Mouse (Mus musculus): ENCODE measurements at regions not wholly inside any gene's neighbourhood (a gene's known extent, or its start where the extent isn't known, plus 50 kb on each side); places are given as distances from the start of the nearest gene placed in this dataset.

GRCm38 (mm10) chr13:71393716-71394309, 552.2 kb upstream of the Adamts16 start:
- no peak overlapping the region for H3K4me2 ChIP-seq (ENCODE audit: low read length)
- H3K9me3 ChIP-seq (ENCODE audit: control insufficient read depth, low read length), result no peaks in the 10 kb centered on the region
- no peak overlapping the region for H3K27ac ChIP-seq (ENCODE audit: low read depth, low read length)
- H3K4me1 ChIP-seq (ENCODE audit: control insufficient read depth, insufficient read depth, low read depth, low read length), result no peaks in the 10 kb centered on the region
- WGBS, result 76% methylated on average over 10 of the region's 10 CpGs
- no peaks in the 10 kb centered on the region for H3K36me3 ChIP-seq (ENCODE audit: control insufficient read depth, insufficient read depth, low read length)
- H3K4me3 ChIP-seq (ENCODE audit: low read length), result no peak overlapping the region
- no peak overlapping the region for H3K9ac ChIP-seq (ENCODE audit: low read depth, low read length)
- no peak for ATAC-seq
- no peaks in the 10 kb centered on the region for H3K27me3 ChIP-seq (replicated peaks; ENCODE audit: control insufficient read depth, insufficient read depth, low read length)

GRCm38 (mm10) chr13:71378641-71379040, 537.0 kb upstream of the Adamts16 start:
- Histone ChIP-seq H3K4me3 (ENCODE audit: low read length) (no peak overlapping the region), H3K27me3 (replicated peaks; ENCODE audit: control insufficient read depth, insufficient read depth, low read length) (no peaks in the 10 kb centered on the region), H3K9ac (ENCODE audit: low read depth, low read length) (no peak overlapping the region), H3K27ac (ENCODE audit: low read depth, low read length) (no peak overlapping the region), H3K4me1 (ENCODE audit: control insufficient read depth, insufficient read depth, low read depth, low read length) (no peaks in the 10 kb centered on the region), H3K4me2 (ENCODE audit: low read length) (no peak overlapping the region), H3K9me3 (ENCODE audit: control insufficient read depth, low read length) (no peaks in the 10 kb centered on the region), H3K36me3 (ENCODE audit: control insufficient read depth, insufficient read depth, low read length) (no peaks in the 10 kb centered on the region)
- ATAC-seq, result no peak
- 49% methylated on average over 2 of the region's 2 CpGs for WGBS

DNA sequence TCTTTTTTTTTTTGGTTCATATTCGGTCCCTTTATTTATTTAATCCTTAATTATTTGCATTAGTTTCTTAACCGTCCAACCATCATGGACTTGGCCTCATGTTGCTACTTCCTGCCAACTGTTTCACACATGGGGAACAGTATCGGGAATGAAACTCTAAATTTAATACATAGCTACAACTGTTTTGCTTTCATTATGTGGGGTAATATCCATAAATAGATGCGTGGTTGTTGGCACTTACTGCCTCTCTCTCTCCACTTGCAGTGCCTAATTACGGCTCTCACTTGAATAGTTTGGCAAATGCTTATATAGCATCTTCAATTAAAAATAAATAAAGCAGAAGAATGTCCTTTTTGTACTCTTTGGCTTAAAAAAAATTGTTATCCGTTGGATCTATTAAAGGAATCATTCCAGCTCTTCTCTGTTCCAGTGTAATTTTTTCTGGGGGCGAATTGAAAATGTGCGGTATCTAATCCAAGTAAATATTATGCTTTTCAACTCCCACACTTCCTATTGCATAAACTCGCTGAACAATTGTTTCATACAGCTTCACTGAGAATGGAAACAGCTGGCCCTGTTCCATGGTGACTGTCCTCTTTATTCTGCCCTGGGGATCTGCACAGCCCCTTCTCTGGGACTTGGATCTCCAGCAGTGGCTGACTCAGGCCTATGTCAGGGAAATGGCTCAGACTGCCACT, 534.4 kb upstream of the Adamts16 start:
- Histone ChIP-seq H3K27me3 (replicated peaks; ENCODE audit: control insufficient read depth, insufficient read depth, low read length) (no peaks in the 10 kb centered on the region), H3K4me1 (ENCODE audit: control insufficient read depth, insufficient read depth, low read depth, low read length) (no peaks in the 10 kb centered on the region), H3K27ac (ENCODE audit: low read depth, low read length) (no peak overlapping the region), H3K9me3 (ENCODE audit: control insufficient read depth, low read length) (no peaks in the 10 kb centered on the region), H3K9ac (ENCODE audit: low read depth, low read length) (no peak overlapping the region), H3K4me2 (ENCODE audit: low read length) (no peak overlapping the region), H3K36me3 (ENCODE audit: control insufficient read depth, insufficient read depth, low read length) (no peaks in the 10 kb centered on the region), H3K4me3 (ENCODE audit: low read length) (no peak overlapping the region)
- ATAC-seq, result peak; percentile 58; the same call in 1 of the 2 replicates
- 40% methylated on average over 9 of the region's 9 CpGs for WGBS

- no peak for ATAC-seq
- Histone ChIP-seq H3K27ac (ENCODE audit: low read depth, low read length) (no peak overlapping the region), H3K27me3 (replicated peaks; ENCODE audit: control insufficient read depth, insufficient read depth, low read length) (no peaks in the 10 kb centered on the region), H3K36me3 (ENCODE audit: control insufficient read depth, insufficient read depth, low read length) (no peaks in the 10 kb centered on the region), H3K4me2 (ENCODE audit: low read length) (no peak overlapping the region), H3K4me3 (ENCODE audit: low read length) (no peak overlapping the region), H3K9ac (ENCODE audit: low read depth, low read length) (no peak overlapping the region), H3K9me3 (ENCODE audit: control insufficient read depth, low read length) (no peaks in the 10 kb centered on the region), H3K4me1 (ENCODE audit: control insufficient read depth, insufficient read depth, low read depth, low read length) (no peaks in the 10 kb centered on the region)
- WGBS, result 63% methylated on average over 10 of the region's 10 CpGs
Measured at GRCm38 (mm10) chr13:71372701-71373685, 531.4 kb upstream of the Adamts16 start.

DNA sequence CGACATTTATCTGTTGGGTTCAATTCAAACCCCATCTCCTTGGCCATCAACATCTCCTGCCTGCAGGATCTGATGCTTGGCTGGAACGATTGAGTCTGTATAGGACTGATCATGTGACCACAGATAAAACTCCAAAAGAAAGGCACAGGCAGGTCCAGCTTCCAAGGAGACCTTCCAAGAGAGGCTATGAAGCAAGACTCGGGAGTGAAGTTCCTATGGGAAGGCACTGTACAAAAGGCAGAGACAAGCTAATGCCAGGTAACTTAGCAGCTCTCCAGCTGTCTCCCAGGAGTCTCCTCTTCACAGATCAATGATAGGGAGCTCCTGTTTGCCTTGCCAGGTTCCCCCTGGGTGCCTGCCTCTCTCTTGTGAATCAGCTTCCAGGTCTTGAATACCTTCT, 528.2 kb upstream of the Adamts16 start:
- H3K9ac ChIP-seq (ENCODE audit: low read depth, low read length), result no peak overlapping the region
- H3K4me2 ChIP-seq (ENCODE audit: low read length), result no peak overlapping the region
- H3K9me3 ChIP-seq (ENCODE audit: control insufficient read depth, low read length), result no peaks in the 10 kb centered on the region
- H3K27me3 ChIP-seq (replicated peaks; ENCODE audit: control insufficient read depth, insufficient read depth, low read length), result no peaks in the 10 kb centered on the region
- H3K36me3 ChIP-seq (ENCODE audit: control insufficient read depth, insufficient read depth, low read length), result no peaks in the 10 kb centered on the region
- H3K27ac ChIP-seq (ENCODE audit: low read depth, low read length), result no peak overlapping the region
- 84% methylated on average over 3 of the region's 3 CpGs for WGBS
- no peak overlapping the region for H3K4me3 ChIP-seq (ENCODE audit: low read length)
- no peaks in the 10 kb centered on the region for H3K4me1 ChIP-seq (ENCODE audit: control insufficient read depth, insufficient read depth, low read depth, low read length)
- no peak for ATAC-seq

- ATAC-seq, result no peak
Measured at GRCm38 (mm10) chr13:71365261-71365660, 523.6 kb upstream of the Adamts16 start.

DNA sequence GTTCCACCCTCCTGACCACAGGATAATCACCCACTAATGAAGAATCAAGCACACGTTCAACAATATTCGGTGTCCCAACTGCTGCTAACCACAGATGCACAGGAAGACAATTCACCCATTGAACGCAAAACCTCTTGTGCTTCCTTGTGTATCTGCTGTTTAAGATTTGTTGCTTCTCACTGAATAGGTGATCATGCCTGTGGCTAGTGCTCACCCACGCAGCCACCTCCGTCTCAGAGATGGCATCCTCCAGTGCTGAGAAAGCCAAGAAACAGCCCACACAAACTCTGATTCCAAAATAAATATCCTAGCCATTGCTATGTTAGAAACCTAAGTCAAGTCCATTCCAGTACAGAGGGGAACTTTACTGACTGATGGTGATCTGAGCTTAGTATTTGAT, 520.7 kb upstream of the Adamts16 start:
- WGBS, result 90% methylated on average over 5 of the region's 5 CpGs
- Histone ChIP-seq H3K4me1 (ENCODE audit: control insufficient read depth, insufficient read depth, low read depth, low read length) (no peaks in the 10 kb centered on the region), H3K36me3 (ENCODE audit: control insufficient read depth, insufficient read depth, low read length) (no peaks in the 10 kb centered on the region), H3K27me3 (replicated peaks; ENCODE audit: control insufficient read depth, insufficient read depth, low read length) (no peaks in the 10 kb centered on the region), H3K27ac (ENCODE audit: low read depth, low read length) (no peak overlapping the region), H3K4me2 (ENCODE audit: low read length) (no peak overlapping the region), H3K4me3 (ENCODE audit: low read length) (no peak overlapping the region), H3K9me3 (ENCODE audit: control insufficient read depth, low read length) (no peaks in the 10 kb centered on the region), H3K9ac (ENCODE audit: low read depth, low read length) (no peak overlapping the region)
- ATAC-seq, result no peak

More at GRCm38 (mm10) chr13:71365261-71365660, 523.6 kb upstream of the Adamts16 start:
- WGBS, result 73% methylated on average over 3 of the region's 3 CpGs
- H3K27ac ChIP-seq (ENCODE audit: low read depth, low read length), result no peak overlapping the region
- no peaks in the 10 kb centered on the region for H3K36me3 ChIP-seq (ENCODE audit: control insufficient read depth, insufficient read depth, low read length)
- no peaks in the 10 kb centered on the region for H3K4me1 ChIP-seq (ENCODE audit: control insufficient read depth, insufficient read depth, low read depth, low read length)
- H3K27me3 ChIP-seq (replicated peaks; ENCODE audit: control insufficient read depth, insufficient read depth, low read length), result no peaks in the 10 kb centered on the region
- H3K4me3 ChIP-seq (ENCODE audit: low read length), result no peak overlapping the region
- H3K9ac ChIP-seq (ENCODE audit: low read depth, low read length), result no peak overlapping the region
- H3K4me2 ChIP-seq (ENCODE audit: low read length), result no peak overlapping the region
- no peaks in the 10 kb centered on the region for H3K9me3 ChIP-seq (ENCODE audit: control insufficient read depth, low read length)

DNA sequence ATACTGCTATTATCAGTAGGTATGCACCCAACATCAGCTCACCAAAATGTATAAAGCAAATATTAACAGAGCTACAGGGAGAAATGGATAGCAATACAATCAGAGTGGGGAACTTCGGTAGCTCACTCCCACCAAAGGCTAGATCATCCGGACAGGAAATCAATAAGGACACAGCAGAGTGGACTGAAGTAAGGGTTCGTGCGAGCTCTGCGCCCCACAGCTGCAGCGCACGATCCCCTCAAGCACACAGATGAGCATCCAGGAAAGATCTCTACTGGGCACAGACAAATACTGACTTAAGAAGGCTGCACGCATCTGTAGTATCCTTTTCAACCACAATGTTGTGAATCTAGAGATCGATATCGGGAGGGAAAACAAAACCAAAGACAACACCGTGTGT, 517.5 kb upstream of the Adamts16 start:
- WGBS, result 88% methylated on average over 11 of the region's 11 CpGs
- no peak overlapping the region for H3K27ac ChIP-seq (ENCODE audit: low read depth, low read length)
- no peak for ATAC-seq
- H3K4me2 ChIP-seq (ENCODE audit: low read length), result no peak overlapping the region
- no peak overlapping the region for H3K9ac ChIP-seq (ENCODE audit: low read depth, low read length)
- H3K36me3 ChIP-seq (ENCODE audit: control insufficient read depth, insufficient read depth, low read length), result no peaks in the 10 kb centered on the region
- H3K4me3 ChIP-seq (ENCODE audit: low read length), result no peak overlapping the region
- H3K4me1 ChIP-seq (ENCODE audit: control insufficient read depth, insufficient read depth, low read depth, low read length), result no peaks in the 10 kb centered on the region
- H3K9me3 ChIP-seq (ENCODE audit: control insufficient read depth, low read length), result no peaks in the 10 kb centered on the region
- no peaks in the 10 kb centered on the region for H3K27me3 ChIP-seq (replicated peaks; ENCODE audit: control insufficient read depth, insufficient read depth, low read length)

- H3K4me2 ChIP-seq (ENCODE audit: low read length), result no peak overlapping the region
- H3K4me3 ChIP-seq (ENCODE audit: low read length), result no peak overlapping the region
- H3K4me1 ChIP-seq (ENCODE audit: control insufficient read depth, insufficient read depth, low read depth, low read length), result no peaks in the 10 kb centered on the region; the same call in 1 of the 2 replicates
- no peaks in the 10 kb centered on the region for H3K27me3 ChIP-seq (replicated peaks; ENCODE audit: control insufficient read depth, insufficient read depth, low read length)
- H3K9me3 ChIP-seq (ENCODE audit: control insufficient read depth, low read length), result no peaks in the 10 kb centered on the region
- no peak overlapping the region for H3K9ac ChIP-seq (ENCODE audit: low read depth, low read length)
- no peaks in the 10 kb centered on the region for H3K36me3 ChIP-seq (ENCODE audit: control insufficient read depth, insufficient read depth, low read length)
- ATAC-seq, result no peak
- H3K27ac ChIP-seq (ENCODE audit: low read depth, low read length), result no peak overlapping the region
- 61% methylated on average over 7 of the region's 7 CpGs for WGBS
Measured at GRCm38 (mm10) chr13:71350787-71351186, 509.2 kb upstream of the Adamts16 start.

Measured in hindbrain, embryonic 16.5 days (tissue).